Mouse (Mus musculus) Muller cell, postnatal 12 days (primary cell): Measurements from ENCODE around the gene Itk.

ENCODE experiments used
- DNase-seq: peaks from one replicate; pipeline ENCODE4 v3.0.0-alpha.2; 2015; ENCODE audit errors: inconsistent ontology term

Itk gene

GRCm38 (mm10) chr11:46393413-46393812 lies 4.1 kb upstream of the Itk start:
- DNase-seq, result no peak

- no peak for DNase-seq
Measured at GRCm38 (mm10) chr11:46392890-46393289, 3.6 kb upstream of the Itk start.

DNA sequence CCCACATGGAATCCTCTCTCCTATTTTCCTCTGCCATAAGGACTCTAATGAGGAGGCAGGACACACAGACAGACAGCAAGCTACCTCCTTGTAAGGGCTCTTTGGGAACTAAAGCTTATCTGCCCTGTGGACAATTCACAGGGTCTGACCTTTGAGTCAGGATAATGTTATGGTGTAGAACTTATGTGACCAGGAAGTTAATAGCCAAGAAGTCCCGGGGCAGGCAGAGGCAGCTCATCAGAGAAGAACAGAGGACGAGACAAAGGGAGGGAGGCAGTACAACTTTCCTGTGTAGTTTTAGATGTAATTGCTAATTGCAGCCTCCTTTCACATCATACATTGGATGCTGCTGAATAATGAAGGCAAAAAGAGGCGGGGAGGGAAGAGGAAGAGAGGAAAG lies 1.3 kb upstream of the Itk start:
- no peak for DNase-seq

GRCm38 (mm10) chr11:46388438-46388837 lies 877 bp downstream of the Itk start:
- DNase-seq, result no peak

- no peak for DNase-seq
Measured at GRCm38 (mm10) chr11:46387061-46387460, 2.3 kb downstream of the Itk start.

DNA sequence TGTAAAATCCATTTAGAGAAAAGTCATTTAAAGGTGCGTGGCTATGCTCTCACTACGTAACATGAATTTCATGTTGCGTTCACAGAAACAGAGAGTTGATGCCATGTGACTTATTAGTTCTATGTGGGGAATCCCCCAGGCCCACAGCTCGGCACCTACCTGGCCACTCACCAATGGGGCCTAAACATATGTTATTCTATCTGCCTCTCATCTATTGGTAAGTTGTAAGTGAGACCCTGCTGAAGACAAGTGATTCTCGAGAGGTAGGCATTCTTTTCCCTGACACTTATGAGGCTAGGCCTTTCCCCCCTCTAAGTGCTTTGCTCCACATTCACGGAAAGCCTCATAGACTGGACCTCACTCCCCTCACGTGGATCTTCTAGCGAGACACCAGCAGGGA lies 2.8 kb downstream of the Itk start:
- no peak for DNase-seq

- DNase-seq, result no peak
Measured at GRCm38 (mm10) chr11:46384925-46385324, 4.4 kb downstream of the Itk start.

DNA sequence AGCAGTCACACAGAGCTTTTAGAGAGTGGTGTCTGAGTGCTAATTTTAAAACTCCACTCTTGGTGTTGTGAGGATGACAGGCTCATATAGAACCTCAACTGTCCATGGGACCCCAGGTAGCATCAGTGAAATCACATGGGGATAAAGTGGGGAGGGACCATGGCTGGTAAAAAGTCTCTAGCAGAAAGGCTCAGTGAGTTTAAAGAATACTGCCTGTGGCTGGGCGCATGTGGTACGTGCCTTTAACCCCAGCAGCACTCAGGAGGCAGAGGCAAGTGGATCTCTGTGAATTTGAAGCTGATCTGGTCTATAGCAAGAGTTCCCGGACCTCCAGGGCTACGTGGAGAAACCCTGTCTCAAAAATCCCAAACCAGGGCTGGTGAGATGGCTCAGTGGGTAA lies 6.8 kb downstream of the Itk start:
- no peak for DNase-seq

DNA sequence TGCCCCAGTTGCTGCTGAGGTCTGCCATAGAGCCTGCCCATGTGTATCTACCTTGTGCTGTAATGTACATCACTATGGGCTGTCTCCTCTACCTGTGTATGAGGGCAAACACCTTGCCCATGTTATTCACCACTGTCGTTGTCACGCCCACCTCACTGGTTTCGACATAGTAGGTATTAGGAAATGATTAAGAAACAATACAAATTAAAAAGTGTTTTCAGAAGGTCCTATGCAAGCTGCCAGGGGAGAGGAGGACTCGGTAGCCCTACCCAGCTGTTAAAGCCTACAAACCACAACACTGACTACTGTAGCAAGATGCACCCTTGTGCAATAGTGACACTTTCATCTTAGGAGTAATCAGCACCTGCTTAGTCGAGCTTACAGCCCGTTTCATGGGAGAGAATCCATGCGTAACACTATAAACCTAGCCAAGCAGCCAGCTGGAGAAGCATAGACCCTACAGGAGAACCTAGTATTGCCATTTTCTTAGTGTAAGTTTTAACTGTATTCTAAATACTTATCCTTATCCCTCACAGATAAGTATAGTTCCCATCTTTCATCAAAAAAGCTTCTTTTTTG lies 9.1 kb downstream of the Itk start:
- DNase-seq, result no peak

GRCm38 (mm10) chr11:46377819-46378782 lies 11.2 kb downstream of the Itk start:
- DNase-seq, result no peak

DNA sequence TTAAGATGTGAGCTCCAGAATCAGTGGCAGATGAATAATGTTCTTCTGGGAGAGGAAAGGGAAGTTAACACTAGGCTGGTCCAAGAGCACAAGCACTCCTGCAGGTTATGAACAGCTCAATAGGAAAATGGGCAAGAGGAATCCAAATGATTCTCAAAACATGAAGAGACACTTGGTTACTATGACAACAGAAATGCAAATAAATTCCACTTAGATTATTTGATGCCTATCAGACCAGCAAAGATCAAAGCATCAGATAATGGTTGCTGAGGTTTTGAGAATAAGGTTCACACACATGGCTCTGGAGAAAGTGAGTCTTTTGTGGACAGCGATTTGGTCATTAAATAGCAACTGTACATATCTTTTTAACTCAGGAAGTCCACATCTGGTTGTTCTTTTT lies 12.0 kb downstream of the Itk start:
- no peak for DNase-seq

- no peak for DNase-seq
Measured at GRCm38 (mm10) chr11:46375015-46375414, 14.3 kb downstream of the Itk start.

DNA sequence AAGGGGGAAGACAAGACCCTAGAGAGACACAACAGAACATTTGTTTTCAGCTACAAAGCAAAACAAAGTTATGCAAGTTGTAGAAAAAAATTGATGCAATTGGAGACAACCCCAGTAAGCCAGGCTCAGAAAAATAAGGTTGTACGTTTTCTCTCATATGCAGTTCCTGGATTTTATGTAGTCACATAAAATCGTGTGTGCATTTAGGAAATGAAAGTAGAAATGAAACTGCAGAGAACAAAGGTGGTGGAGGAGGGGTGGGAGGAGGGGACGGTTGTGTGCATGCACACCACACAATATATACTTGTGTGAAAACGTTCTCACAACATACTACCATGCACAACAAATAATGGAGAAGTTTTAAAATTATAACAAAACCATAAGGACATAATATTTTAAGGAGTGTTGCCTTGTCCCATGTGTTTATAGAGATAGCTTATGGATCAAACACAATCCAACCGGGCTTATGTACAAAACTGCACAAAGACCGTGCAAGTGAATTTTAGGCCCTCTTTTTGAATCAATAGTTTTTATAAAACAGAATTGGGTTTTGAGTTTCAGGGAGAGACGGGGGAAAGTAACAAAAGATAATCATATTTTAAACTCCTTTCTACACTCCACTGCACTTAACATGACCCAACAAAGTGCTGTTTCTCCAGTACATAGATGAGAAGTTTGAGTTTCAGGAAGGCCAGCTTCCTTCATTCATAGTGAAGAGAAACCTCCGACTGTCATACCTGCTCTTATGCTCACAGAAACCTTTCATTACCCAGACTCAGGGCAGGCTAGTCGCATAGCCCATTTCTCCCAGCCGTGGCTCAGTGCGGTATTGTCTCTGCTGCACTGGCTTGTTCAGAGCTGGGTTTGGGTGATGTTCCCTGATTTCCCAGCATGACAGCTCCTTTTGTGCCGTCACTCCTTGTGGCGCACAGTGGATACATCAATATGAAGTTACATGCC lies 16.0 kb downstream of the Itk start:
- no peak for DNase-seq

DNA sequence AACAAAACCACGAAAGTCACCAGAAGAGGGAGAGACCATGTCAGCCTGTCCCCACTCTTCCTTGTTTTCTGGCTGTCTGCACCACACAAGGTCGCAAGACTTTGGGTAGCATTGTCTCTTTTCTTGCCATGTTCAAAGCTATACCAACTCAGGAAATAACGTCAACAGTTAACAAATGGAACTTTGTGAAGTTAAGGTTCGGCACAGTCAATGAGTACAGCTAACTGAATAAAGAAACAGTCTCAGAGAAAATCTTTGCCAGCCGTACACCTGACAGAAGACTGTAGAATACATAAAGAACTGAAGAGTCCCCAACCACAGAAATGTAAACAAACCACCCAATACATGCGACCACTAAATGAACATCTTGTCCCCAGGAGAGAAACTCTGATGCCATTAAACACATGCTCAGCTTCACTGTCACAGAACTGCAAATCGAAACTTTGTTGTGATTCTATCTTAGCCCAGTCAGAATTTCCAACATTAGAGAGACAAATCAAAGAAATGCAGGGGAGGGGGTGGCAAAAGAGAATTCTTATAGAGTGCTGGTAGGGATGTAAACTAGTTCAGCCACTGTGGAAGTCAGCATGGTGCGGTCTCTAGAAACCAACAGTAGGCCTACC lies 16.9 kb downstream of the Itk start:
- DNase-seq, result no peak

- no peak for DNase-seq
Measured at GRCm38 (mm10) chr11:46371250-46371649, 18.1 kb downstream of the Itk start.

DNA sequence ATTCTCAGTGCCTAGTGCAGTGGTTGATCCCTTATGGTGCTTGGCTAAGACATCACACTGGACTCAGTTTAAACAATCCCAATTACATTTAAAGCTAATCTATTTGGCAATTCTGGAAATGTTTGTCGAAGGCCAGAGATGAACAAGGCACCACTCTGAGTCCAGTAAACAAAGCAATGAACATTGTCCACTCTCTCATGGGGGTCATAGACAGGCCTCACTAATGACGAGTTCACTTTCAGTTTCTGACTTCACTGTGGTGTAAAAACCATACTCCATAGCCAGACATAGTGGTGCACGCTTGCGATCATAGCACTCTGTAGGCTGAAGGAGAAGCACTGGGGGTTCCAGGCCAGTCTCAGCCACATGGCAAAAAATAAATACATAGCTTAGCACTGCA lies 18.9 kb downstream of the Itk start:
- DNase-seq, result no peak

GRCm38 (mm10) chr11:46366357-46366756 lies 23.0 kb downstream of the Itk start:
- DNase-seq, result no peak

DNA sequence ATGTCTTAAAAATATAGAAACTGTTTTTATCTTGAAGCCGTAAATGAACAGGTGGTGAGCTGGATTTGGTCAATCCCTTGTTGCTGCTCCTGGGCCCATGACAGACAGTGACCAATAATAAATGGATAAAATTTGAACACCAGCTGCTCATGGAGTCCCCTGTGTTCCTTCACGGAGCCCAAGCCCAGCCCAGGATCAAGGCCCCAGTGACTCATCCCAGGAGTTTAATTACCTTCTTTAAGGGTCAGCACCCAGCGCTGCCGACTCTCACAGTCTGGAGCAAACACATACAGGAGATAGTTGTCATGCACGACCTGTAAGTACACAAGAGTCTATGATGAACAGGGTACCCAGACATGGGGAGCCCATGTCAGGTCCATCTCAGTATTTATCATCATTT lies 23.6 kb downstream of the Itk start:
- DNase-seq, result no peak

DNA sequence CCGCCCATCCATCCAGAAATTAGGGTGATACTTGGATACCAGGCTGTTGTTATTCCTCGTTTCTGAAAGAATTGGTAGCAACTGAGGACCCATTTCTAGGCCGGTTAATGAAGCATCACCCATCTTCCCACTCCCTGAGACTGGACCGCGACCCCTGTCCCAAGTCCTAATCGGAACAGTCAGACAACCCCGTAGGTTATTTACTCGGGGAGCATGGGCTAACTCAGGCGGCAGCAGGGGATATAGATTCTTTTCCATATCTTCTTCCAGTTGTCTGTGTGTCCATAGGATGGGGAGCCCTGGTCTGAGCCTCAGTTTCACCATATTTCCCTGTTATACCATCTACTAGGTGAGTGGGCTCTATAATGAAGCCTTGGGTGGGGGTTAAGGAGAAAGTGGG lies 25.5 kb downstream of the Itk start:
- DNase-seq, result no peak

- DNase-seq, result no peak
Measured at GRCm38 (mm10) chr11:46362061-46363022, 27.0 kb downstream of the Itk start.
